Mouse (Mus musculus) neural tube, embryonic 11.5 days (tissue): Measurements from ENCODE around the gene Bpifb9b. TPM values are rescaled to one million over a fixed set of nuclear protein-coding genes. Genes with fewer than 3 reads are reported as not detected.
A peak's percentile ranks its signal among the peaks of the same experiment; 100 is the strongest.
"Not testable (repeated sequence)": the region's sequence is repeated elsewhere in the genome, so short reads cannot be mapped to it uniquely, and the experiment has no call there.

Source experiments
- ATAC-seq: fragments of 200-750 bp; cut with Nextera tagmentation; 2 replicates; pipeline ENCODE4 v1.8.0; 2017; ENCODE audit warnings: moderate number of reproducible peaks, mild to moderate bottlenecking, moderate TSS enrichment, moderate library complexity; ENCODE audit not compliant: insufficient read depth, low FRiP score, low TSS enrichment
- DNase-seq: peaks from one replicate; pipeline ENCODE4 v3.0.0-alpha.2; 2015; ENCODE audit warnings: low spot score
- H3K27ac ChIP-seq: fragments of 300-500 bp; sonication (generic); 2 replicates; pipeline ENCODE4 v1.5.1; 2014; ENCODE audit warnings: low read depth, mild to moderate bottlenecking, low read length
- H3K27me3 ChIP-seq: fragments of 300-500 bp; sonication (generic); 2 replicates; pipeline ENCODE4 v1.6.1; 2014; ENCODE audit warnings: mild to moderate bottlenecking, low read length, mixed read lengths; ENCODE audit not compliant: control insufficient read depth, insufficient read depth
- H3K36me3 ChIP-seq: fragments of 300-500 bp; sonication (generic); 2 replicates; pipeline ENCODE4 v1.6.1; 2014; ENCODE audit warnings: mild to moderate bottlenecking, low read length, moderate library complexity, mixed read lengths; ENCODE audit not compliant: control insufficient read depth, insufficient read depth
- H3K4me1 ChIP-seq: fragments of 300-500 bp; sonication (generic); 2 replicates; pipeline ENCODE4 v1.6.1; 2014; ENCODE audit warnings: low read length, mixed read lengths; ENCODE audit not compliant: control insufficient read depth, insufficient read depth
- H3K4me2 ChIP-seq: fragments of 300-500 bp; sonication (generic); 2 replicates; pipeline ENCODE4 v1.6.1; 2014; ENCODE audit warnings: low read depth, mild to moderate bottlenecking, moderate library complexity
- H3K4me3 ChIP-seq: fragments of 300-500 bp; sonication (generic); 2 replicates; pipeline ENCODE4 v1.5.1; 2014; ENCODE audit warnings: low read depth, low read length
- H3K9ac ChIP-seq: fragments of 300-500 bp; sonication (generic); 2 replicates; pipeline ENCODE4 v1.6.1; 2014; ENCODE audit warnings: mild to moderate bottlenecking, low read length
- H3K9me3 ChIP-seq: fragments of 300-500 bp; sonication (generic); 2 replicates; pipeline ENCODE4 v1.6.1; 2016; ENCODE audit warnings: low read length; ENCODE audit not compliant: control insufficient read depth
- WGBS: fragments of 180-500 bp; shearing (Covaris S2); extraction: QIAGEN DNeasy Blood & Tissue Kit; methylation state at CpG from one replicate; pipeline ENCODE4 v1.1.7; 2014; 5-methylcytosine and 5-hydroxymethylcytosine counted together
- polyA plus RNA-seq: library from polyadenylated mRNA; unstranded; fragments of >200 nt; fragmentation: Nextera tagmentation; extraction: Ambion mirVana; gene quantifications from 2 replicates; pipeline ENCODE4 v1.2.1, GENCODE M21; 2014

Bpifb9b gene
- not detected in 2 replicates for polyA plus RNA-seq

DNA sequence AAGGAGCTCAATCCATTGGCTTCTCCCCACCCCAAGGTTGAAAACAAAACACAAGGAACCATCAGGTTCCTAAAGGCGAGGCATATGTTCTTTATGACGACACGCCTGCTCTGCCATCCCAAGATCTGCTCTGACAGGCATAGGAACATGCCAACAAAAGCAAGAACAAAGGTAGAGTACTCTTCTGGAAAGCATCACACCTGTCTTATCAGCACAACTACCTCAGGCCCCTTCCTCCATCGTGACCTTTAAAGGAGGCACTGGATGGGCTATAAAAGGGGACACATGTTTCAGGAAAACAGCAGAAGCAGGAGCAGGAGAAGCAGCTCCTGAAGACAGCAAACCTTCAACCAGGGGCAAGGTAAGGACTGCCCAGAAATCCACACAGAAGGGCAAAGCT lies at the start of gene Bpifb9b:
Gene Bpifb9b (plus strand): TSS at position 301 of the 400 bp plus-strand sequence.
- not testable (repeated sequence) for ATAC-seq, H3K4me3 ChIP-seq, H3K27me3 ChIP-seq, H3K4me2 ChIP-seq, H3K9ac ChIP-seq, H3K36me3 ChIP-seq, H3K9me3 ChIP-seq, DNase-seq, H3K4me1 ChIP-seq, H3K27ac ChIP-seq
- WGBS = 76% methylated on average over 4 of the region's 4 CpGs

DNA sequence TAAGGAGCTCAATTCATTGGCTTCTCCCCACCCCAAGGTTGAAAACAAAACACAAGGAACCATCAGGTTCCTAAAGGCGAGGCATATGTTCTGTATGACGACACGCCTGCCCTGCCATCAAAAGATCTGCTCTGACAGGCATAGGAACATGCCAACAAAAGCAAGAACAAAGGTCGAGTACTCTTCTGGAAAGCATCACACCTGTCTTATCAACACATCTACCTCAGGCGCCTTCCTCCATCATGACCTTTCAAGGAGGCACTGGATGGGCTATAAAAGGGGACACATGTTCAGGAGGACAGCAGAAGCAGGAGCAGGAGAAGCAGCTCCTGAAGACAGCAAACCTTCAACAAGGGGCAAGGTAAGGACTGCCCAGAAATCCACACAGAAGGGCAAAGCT lies 49.5 kb upstream of the Bpifb9b start, which contains the start of gene Bpifb9a:
Gene Bpifb9a (plus strand): TSS at position 301 of the 400 bp plus-strand sequence.
- ATAC-seq = not testable (repeated sequence)

GRCm38 (mm10) chr2:154264397-154264796 lies 42.6 kb upstream of the Bpifb9b start:
- H3K4me1 ChIP-seq, DNase-seq, H3K4me3 ChIP-seq, H3K9me3 ChIP-seq, H3K27me3 ChIP-seq, H3K4me2 ChIP-seq, H3K36me3 ChIP-seq, ATAC-seq, H3K27ac ChIP-seq, H3K9ac ChIP-seq: not testable (repeated sequence)
- 57% methylated on average over 3 of the region's 3 CpGs for whole genome bisulfite sequencing

More for the DNA sequence above, 49.5 kb upstream of the Bpifb9b start, which contains the start of gene Bpifb9a:
- not testable (repeated sequence) for H3K36me3 ChIP-seq, H3K4me1 ChIP-seq, H3K9ac ChIP-seq, H3K27me3 ChIP-seq, H3K4me2 ChIP-seq, DNase-seq, H3K9me3 ChIP-seq, H3K27ac ChIP-seq, H3K4me3 ChIP-seq
- WGBS = 83% methylated on average over 5 of the region's 5 CpGs

- not testable (repeated sequence) for H3K27me3 ChIP-seq, H3K4me2 ChIP-seq, H3K4me1 ChIP-seq, H3K9ac ChIP-seq, H3K36me3 ChIP-seq, H3K27ac ChIP-seq, DNase-seq, H3K9me3 ChIP-seq, ATAC-seq, H3K4me3 ChIP-seq
- 84% methylated on average over 3 of the region's 3 CpGs for WGBS
These were observed 15.2 kb upstream of the Bpifb9b start for GRCm38 (mm10) chr2:154291866-154292265.

- no peaks in the 10 kb centered on the region for H3K4me1 ChIP-seq
- no peak for ATAC-seq
- no peaks in the 10 kb centered on the region for H3K27me3 ChIP-seq
- no peaks in the 10 kb centered on the region for H3K9me3 ChIP-seq
- H3K36me3 ChIP-seq = no peaks in the 10 kb centered on the region
- no peak overlapping the region for H3K4me3 ChIP-seq
- no peak overlapping the region for H3K9ac ChIP-seq
- DNase-seq = no peak
- 74% methylated on average over 1 of the region's 1 CpGs for WGBS
- H3K4me2 ChIP-seq = no peak overlapping the region
- H3K27ac ChIP-seq = no peak overlapping the region
These were observed 14.2 kb upstream of the Bpifb9b start for GRCm38 (mm10) chr2:154292833-154293232.

- not testable (repeated sequence) for H3K36me3 ChIP-seq, ATAC-seq, H3K4me3 ChIP-seq, H3K27me3 ChIP-seq, H3K4me1 ChIP-seq, H3K9me3 ChIP-seq, H3K9ac ChIP-seq, H3K27ac ChIP-seq, H3K4me2 ChIP-seq
- DNase-seq = peak; percentile 64
- WGBS = 2% methylated on average over 9 of the region's 10 CpGs
These were observed 12.3 kb upstream of the Bpifb9b start for GRCm38 (mm10) chr2:154294746-154295145.

DNA sequence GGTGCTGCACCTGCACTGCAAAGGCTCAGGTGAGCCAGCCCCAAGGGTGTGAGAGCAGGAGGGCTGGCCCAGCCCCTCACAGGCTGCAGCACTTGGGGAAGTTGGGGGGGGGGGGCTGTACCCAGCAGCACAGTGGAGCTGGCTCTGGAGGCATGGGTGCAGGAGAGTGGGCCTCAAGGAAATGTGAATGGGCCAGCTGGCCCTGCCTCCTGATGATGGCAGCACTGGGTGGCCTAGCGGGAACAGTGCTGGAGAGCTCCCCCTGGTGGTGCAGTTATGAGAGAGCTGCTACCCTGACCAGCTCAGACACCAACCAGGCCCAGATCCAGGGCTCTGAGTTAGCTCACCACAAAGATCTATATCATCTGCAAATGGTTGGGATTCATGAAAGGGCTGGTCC lies 6.5 kb upstream of the Bpifb9b start:
- no peak overlapping the region for H3K4me3 ChIP-seq
- ATAC-seq (peak; percentile 38; the same call in 1 of the 2 replicates), DNase-seq (peak; percentile 78)
- H3K36me3 ChIP-seq = no peaks in the 10 kb centered on the region
- no peak overlapping the region for H3K4me2 ChIP-seq
- no peaks in the 10 kb centered on the region for H3K4me1 ChIP-seq
- whole genome bisulfite sequencing = 11% methylated on average over 1 of the region's 1 CpGs
- no peaks in the 10 kb centered on the region for H3K9me3 ChIP-seq
- H3K27ac ChIP-seq = no peak overlapping the region
- no peaks in the 10 kb centered on the region for H3K27me3 ChIP-seq
- no peak overlapping the region for H3K9ac ChIP-seq

- H3K9me3 ChIP-seq = no peaks in the 10 kb centered on the region
- DNase-seq (no peak), ATAC-seq (no peak)
- 86% methylated on average over 3 of the region's 3 CpGs for WGBS
- no peaks in the 10 kb centered on the region for H3K27me3 ChIP-seq
- no peaks in the 10 kb centered on the region for H3K4me1 ChIP-seq
- H3K36me3 ChIP-seq = no peaks in the 10 kb centered on the region
- no peak overlapping the region for H3K27ac ChIP-seq
- H3K4me3 ChIP-seq = no peak overlapping the region
- H3K9ac ChIP-seq = no peak overlapping the region
- H3K4me2 ChIP-seq = no peak overlapping the region
These were observed 5.3 kb upstream of the Bpifb9b start for GRCm38 (mm10) chr2:154301763-154302162.

GRCm38 (mm10) chr2:154304604-154305003 lies 2.4 kb upstream of the Bpifb9b start:
- WGBS = 82% methylated on average over 1 of the region's 3 CpGs
- not testable (repeated sequence) for DNase-seq, H3K27ac ChIP-seq, H3K9me3 ChIP-seq, H3K27me3 ChIP-seq, H3K4me3 ChIP-seq, H3K4me1 ChIP-seq, H3K9ac ChIP-seq, H3K4me2 ChIP-seq, H3K36me3 ChIP-seq, ATAC-seq
